Mouse (Mus musculus) intestine, embryonic 16.5 days (tissue): ENCODE data around the gene Gstt4. TPM values are rescaled to one million over a fixed set of nuclear protein-coding genes. Genes with fewer than 3 reads are reported as not detected.

ENCODE experiments used
- ATAC-seq: fragments of 200-750 bp; cut with Nextera tagmentation; 2 replicates; pipeline ENCODE4 v1.8.0; 2017; ENCODE audit warnings: moderate TSS enrichment, moderate library complexity
- H3K27ac ChIP-seq: fragments of 300-500 bp; sonication (generic); 2 replicates; pipeline ENCODE4 v1.5.1; 2014; ENCODE audit warnings: mild to moderate bottlenecking, low read length
- H3K27me3 ChIP-seq: fragments of 300-500 bp; sonication (generic); replicated peaks from 2 replicates; pipeline ENCODE4 v1.6.1; 2014; ENCODE audit warnings: low read length, control low read depth, mixed read lengths; ENCODE audit not compliant: control insufficient read depth, insufficient read depth
- H3K36me3 ChIP-seq: fragments of 300-500 bp; sonication (generic); 2 replicates; pipeline ENCODE4 v1.6.1; 2014; ENCODE audit warnings: low read length, control low read depth; ENCODE audit not compliant: control insufficient read depth, insufficient read depth
- H3K4me1 ChIP-seq: fragments of 300-500 bp; sonication (generic); 2 replicates; pipeline ENCODE4 v1.6.1; 2014; ENCODE audit warnings: low read length, control low read depth, mixed read lengths; ENCODE audit not compliant: control insufficient read depth, insufficient read depth
- H3K4me2 ChIP-seq: fragments of 300-500 bp; sonication (generic); 2 replicates; pipeline ENCODE4 v1.6.1; 2014; ENCODE audit warnings: low read depth, low read length, control low read depth
- H3K4me3 ChIP-seq: fragments of 300-500 bp; sonication (generic); 2 replicates; pipeline ENCODE4 v1.5.1; 2014; ENCODE audit warnings: mild to moderate bottlenecking, low read length
- H3K9ac ChIP-seq: fragments of 300-500 bp; sonication (generic); 2 replicates; pipeline ENCODE4 v1.6.1; 2014; ENCODE audit warnings: low read depth, low read length
- H3K9me3 ChIP-seq: fragments of 300-500 bp; sonication (generic); 2 replicates; pipeline ENCODE4 v1.6.1; 2016; ENCODE audit warnings: low read length, control low read depth; ENCODE audit not compliant: control insufficient read depth
- WGBS: fragments of 180-500 bp; shearing (Covaris S2); extraction: QIAGEN DNeasy Blood & Tissue Kit; methylation state at CpG from one replicate; pipeline ENCODE4 v1.1.7; 2014; 5-methylcytosine and 5-hydroxymethylcytosine counted together
- polyA plus RNA-seq: library from polyadenylated mRNA; unstranded; fragments of >200 nt; fragmentation: Nextera tagmentation; extraction: Ambion mirVana; gene quantifications from 2 replicates; pipeline ENCODE4 v1.2.1, GENCODE M21; 2015

The Gstt4 gene
- polyA plus RNA-seq, 1 experiment from 2014 or later, result not detected

DNA sequence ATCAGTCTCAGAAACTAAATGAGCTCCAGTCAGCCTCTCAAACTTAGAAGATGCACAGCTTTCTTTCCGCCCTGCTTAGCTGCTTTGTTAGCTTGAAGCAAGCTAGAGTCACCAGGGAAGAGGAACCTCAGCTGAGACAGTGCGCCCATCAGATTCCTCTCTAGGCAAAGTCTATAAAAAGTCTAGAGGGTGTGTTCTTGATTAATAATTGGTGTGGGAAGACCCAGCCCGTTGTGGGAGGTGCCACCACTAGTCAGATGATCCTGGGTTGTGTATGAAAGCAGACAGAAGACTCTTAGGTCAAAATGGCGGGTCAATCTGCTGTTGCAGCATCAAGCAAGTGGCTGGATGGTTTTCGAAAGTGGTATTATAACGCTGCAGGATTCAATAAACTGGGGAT is 55.5 kb downstream of the Gstt4 start:
- H3K27ac ChIP-seq, result no peak overlapping the region
- no peak overlapping the region for H3K4me2 ChIP-seq
- peaks cover 10% of the 10 kb centered on the region for H3K4me1 ChIP-seq
- 83% methylated on average over 6 of the region's 6 CpGs for WGBS
- H3K36me3 ChIP-seq, result 0 out of 2 replicates have a peak, but pooled peaks cover 2% of the 10 kb centered on the region
- no peak for ATAC-seq
- no peak overlapping the region for H3K9ac ChIP-seq
- H3K27me3 ChIP-seq, result no peaks in the 10 kb centered on the region
- no peak overlapping the region for H3K4me3 ChIP-seq
- H3K9me3 ChIP-seq, result no peaks in the 10 kb centered on the region

Other genes starting within 250 kb of the Gstt4 start
- gene Ggt5, start 233.2 kb downstream of the Gstt4 start, polyA plus RNA-seq, result 8.6 and 8.8 TPM in 2 replicates
- 19.1 and 23.3 TPM in 2 replicates for gene Susd2, start 178.5 kb downstream of the Gstt4 start, polyA plus RNA-seq
- 26.4 and 27.1 TPM in 2 replicates for gene Cabin1, start 58.2 kb downstream of the Gstt4 start, polyA plus RNA-seq
- 82.0 and 92.1 TPM in 2 replicates for gene Ddt, start 49.1 kb downstream of the Gstt4 start, polyA plus RNA-seq
- not detected in 2 replicates for gene Gm20441, start 41.6 kb downstream of the Gstt4 start, polyA plus RNA-seq
- 49.1 and 53.1 TPM in 2 replicates for gene Gstt3, start 41.1 kb downstream of the Gstt4 start, polyA plus RNA-seq
- 16.4 and 19.2 TPM in 2 replicates for gene Gstt1, start 24.0 kb downstream of the Gstt4 start, polyA plus RNA-seq
- 78.3 and 83.7 TPM in 2 replicates for gene Gstt2, start 14.9 kb upstream of the Gstt4 start, polyA plus RNA-seq
- 1,982 and 2,201 TPM in 2 replicates for gene Mif, start 37.7 kb upstream of the Gstt4 start, polyA plus RNA-seq
- gene Derl3, start 70.9 kb upstream of the Gstt4 start, polyA plus RNA-seq, result 6.8 and 9.7 TPM in 2 replicates
- gene Smarcb1, start 99.1 kb upstream of the Gstt4 start, polyA plus RNA-seq, result 149 and 171 TPM in 2 replicates
- gene Chchd10, start 110.6 kb upstream of the Gstt4 start, polyA plus RNA-seq, result 252 and 271 TPM in 2 replicates
- gene Mmp11, start 114.0 kb upstream of the Gstt4 start, polyA plus RNA-seq, result 23.5 and 25.4 TPM in 2 replicates
- gene Gm867, start 118.1 kb upstream of the Gstt4 start, polyA plus RNA-seq, result 0.29 and 0.51 TPM in 2 replicates
- 0.68 TPM in 1 of 2 replicates, not detected in the other for gene Vpreb3, start 120.5 kb upstream of the Gstt4 start, polyA plus RNA-seq
- gene Gm5134, start 132.0 kb upstream of the Gstt4 start, polyA plus RNA-seq, result not detected in 2 replicates
- 16.4 and 16.6 TPM in 2 replicates for gene Zfp280b, start 210.1 kb upstream of the Gstt4 start, polyA plus RNA-seq